In genomic region chr16:6271596-6272370, GRCm38 (mm10) we compare ENCODE assay signal across 8 mouse cellular contexts.
"Had no signal": no experiment of that assay in that cellular context is flagged by ENCODE, and none has a peak within 500 bp of the region (broad histone marks: within the 10 kb centered on the region; RNA-seq: fewer than 3 reads in every experiment).

No protein-coding gene starts in this region.

- DNase-seq: kidney, postnatal 10 days; lung, embryonic 14.5 days; lung, postnatal 10 days; lung, postnatal 4 days; midbrain, embryonic 14.5 days; right cerebral cortex, postnatal 14 days; thymus, postnatal 36 days had no signal

- ATAC-seq: liver, embryonic 12.5 days had no signal
